Mouse (Mus musculus) CD4-positive, CD25-positive, alpha-beta regulatory T cell, adult 9 weeks (primary cell): ENCODE data around the gene Krt13. TPM values are rescaled to one million over a fixed set of nuclear protein-coding genes. Genes with fewer than 3 reads are reported as not detected.

Experiments used
- polyA plus RNA-seq: library from polyadenylated mRNA; unstranded; fragments of 100-300 nt; shearing (Covaris generic); gene quantifications from one replicate; pipeline ENCODE4 v1.2.1, GENCODE M21; 2017

The Krt13 gene
- not detected for polyA plus RNA-seq

DNA sequence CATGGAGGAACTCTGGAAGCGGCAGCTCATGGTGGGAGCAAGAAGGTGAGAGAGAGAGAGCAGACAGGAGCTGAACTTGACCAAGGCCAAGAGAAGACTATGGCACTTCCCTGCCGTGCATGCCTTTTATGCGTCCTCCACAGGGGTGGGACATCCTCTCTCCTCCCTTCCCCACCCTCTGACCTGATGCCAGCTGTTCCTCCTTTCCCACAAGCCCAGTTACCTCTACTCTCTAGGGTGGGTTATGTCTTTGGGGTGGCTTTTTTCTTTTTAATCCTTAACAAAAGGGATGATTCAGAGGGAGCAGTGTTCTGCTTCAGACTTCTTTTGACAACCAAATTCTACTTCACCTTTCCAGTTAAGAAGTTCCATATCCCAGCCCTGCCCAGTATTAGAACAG is at the start of gene Krt13:
TSS of gene Krt13 (minus strand) at position 101 of the 400 bp plus-strand sequence.

DNA sequence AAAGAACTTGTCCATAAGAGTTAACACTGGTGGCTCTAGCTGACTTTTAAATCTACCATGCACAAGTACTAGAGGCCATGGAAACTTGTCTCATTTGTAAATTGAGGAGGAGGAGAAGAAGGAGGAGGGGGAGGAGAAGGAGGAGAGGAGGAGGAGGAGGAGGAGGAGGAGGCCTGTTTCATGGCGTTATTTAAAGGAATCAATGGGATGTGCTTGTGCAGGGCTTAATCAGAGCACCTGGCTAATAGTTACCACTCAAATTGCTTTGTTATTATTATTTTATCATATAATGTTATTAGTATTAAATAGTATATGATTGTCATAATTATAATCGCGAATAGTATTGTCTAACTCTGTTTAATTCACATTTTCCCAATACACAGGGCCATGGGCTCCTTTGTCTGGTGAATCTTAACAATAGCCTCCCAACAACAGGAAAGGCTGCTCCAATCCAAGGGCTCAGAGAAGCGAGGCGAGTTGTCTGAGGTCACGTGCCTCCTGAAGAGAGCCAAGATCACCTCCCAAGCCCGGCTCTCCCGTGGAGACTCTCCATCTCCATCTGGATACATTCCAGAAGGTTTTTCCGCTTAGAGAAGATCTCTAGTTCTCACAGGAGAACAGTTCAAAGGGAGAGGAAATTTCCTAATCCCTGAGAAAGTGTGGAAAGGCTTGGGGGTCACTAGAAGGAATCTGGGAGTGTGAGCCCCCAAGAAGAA is 27.4 kb upstream of the Krt13 start, which contains the start of gene Krt19:
TSS of gene Krt19 (minus strand) at position 51 of the 716 bp plus-strand sequence.

DNA sequence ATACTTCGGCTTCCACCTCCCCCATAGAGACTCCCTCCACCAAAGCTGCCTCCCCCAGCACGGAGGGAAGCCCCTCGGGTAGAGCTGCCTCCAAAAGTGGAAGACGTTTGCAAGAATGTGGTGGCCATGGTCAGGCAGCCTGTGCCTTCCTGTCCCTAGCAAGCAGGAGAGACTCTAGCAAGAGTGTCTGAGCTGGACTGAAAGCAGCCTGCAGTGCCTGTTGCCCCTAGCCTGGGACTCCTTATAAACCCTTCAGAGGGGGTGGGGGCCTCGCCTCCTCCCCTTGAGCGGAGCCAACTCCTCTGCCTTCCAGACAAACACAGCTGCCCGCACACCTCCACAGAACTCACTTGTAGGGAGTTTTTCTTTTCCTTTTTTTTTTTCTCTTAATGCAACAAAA is 14.4 kb upstream of the Krt13 start, which contains the start of gene Krt15:
TSS of gene Krt15 (minus strand) at position 198 of the 400 bp plus-strand sequence.

DNA sequence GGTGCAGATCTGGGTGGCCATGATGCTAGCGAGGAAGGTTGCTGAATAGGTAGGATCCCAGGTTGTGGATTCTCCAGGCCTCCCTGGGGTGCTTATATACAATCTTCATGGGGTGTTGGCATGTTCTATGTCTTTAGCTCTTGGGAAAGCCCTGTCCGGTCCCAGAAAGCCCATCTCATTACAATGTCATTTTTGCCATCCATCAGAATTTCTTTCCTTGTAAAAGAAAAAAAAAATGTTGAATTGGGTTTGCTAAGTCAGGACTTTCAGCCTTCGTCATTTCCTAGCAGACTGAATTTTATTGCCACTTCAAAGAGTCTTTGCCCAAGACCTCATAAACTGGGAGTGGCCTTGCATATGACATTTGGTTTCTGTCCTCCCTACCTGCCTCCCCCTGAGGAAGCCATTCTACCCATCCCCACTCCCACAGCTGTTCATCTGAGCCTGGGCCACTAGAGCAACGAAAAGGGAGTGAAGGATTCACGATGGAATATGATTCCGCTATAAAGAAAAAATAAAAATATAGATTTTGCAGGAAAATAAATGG is 15.7 kb downstream of the Krt13 start, which contains the start of gene Krt36:
TSS of gene Krt36 (minus strand) at position 51 of the 547 bp plus-strand sequence.

DNA sequence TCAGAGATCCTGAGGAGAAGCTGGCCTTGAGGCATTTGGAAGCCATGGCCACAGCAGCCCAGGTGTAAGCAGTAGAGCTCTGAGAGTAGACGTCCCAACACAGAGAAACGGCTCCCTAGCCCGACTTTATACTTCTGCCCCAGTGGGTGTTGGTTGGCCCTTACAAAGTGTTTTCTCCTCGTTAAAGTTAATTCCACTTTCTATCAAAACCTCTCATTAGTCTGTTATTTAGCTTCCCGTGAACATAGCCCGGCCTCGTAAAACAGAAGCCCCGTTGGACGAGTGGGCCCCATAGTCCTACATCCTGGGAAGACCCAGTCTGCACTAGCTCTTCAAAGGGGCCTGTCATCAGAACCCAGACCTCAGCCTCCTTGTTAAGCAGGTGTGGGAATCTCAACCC is 25.2 kb downstream of the Krt13 start, which contains the start of gene Krt35:
TSS of gene Krt35 (minus strand) at position 101 of the 400 bp plus-strand sequence.

DNA sequence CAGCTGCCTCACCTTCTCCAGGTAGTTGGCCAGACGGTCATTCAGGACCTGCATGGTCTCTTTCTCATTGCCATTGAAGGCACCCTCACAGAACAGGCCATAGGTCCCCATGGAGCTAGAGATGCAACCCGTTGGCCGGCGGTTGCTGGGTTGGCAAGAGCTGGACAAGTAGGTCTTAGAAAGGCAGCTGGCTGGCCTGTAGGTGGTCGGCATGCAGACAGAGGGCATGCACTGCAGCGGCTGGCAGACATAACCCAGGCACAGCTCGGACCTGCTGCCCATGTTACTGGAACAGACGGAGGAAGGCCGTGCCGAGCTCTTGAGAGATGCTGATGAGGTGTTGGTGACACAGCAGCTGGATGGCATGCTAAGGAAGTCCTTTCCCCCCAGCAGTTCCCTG is 33.5 kb downstream of the Krt13 start, which contains the start of gene Krt32:
TSS of gene Krt32 (minus strand) at position 366 of the 400 bp plus-strand sequence.

Other genes starting within 250 kb of the Krt13 start
- gene Krtap9-1, start 248.2 kb downstream of the Krt13 start, polyA plus RNA-seq = not detected
- gene Gm11567, start 242.4 kb downstream of the Krt13 start, polyA plus RNA-seq = not detected
- not detected for gene Krtap31-1, start 213.6 kb downstream of the Krt13 start, polyA plus RNA-seq
- gene Gm11565, start 206.8 kb downstream of the Krt13 start, polyA plus RNA-seq = not detected
- gene Krtap31-2, start 185.3 kb downstream of the Krt13 start, polyA plus RNA-seq = not detected
- gene Krtap9-5, start 173.1 kb downstream of the Krt13 start, polyA plus RNA-seq = not detected
- gene Krtap29-1, start 142.5 kb downstream of the Krt13 start, polyA plus RNA-seq = not detected
- not detected for gene Krtap16-1, start 135.0 kb downstream of the Krt13 start, polyA plus RNA-seq
- gene Krtap17-1, start 127.6 kb downstream of the Krt13 start, polyA plus RNA-seq = not detected
- not detected for gene Krt33a, start 105.4 kb downstream of the Krt13 start, polyA plus RNA-seq
- not detected for gene Krt33b, start 91.7 kb downstream of the Krt13 start, polyA plus RNA-seq
- gene Krt34, start 80.0 kb downstream of the Krt13 start, polyA plus RNA-seq = not detected
- not detected for gene Krt31, start 71.0 kb downstream of the Krt13 start, polyA plus RNA-seq
- not detected for gene Krt32, start 33.3 kb downstream of the Krt13 start, polyA plus RNA-seq
- not detected for gene Krt35, start 25.3 kb downstream of the Krt13 start, polyA plus RNA-seq
- gene Krt36, start 15.9 kb downstream of the Krt13 start, polyA plus RNA-seq = not detected
- not detected for gene Krt15, start 14.4 kb upstream of the Krt13 start, polyA plus RNA-seq
- gene Krt19, start 27.1 kb upstream of the Krt13 start, polyA plus RNA-seq = not detected
- gene Krt9, start 71.7 kb upstream of the Krt13 start, polyA plus RNA-seq = not detected
- not detected for gene Krt14, start 86.0 kb upstream of the Krt13 start, polyA plus RNA-seq
- gene Krt16, start 127.3 kb upstream of the Krt13 start, polyA plus RNA-seq = not detected
- gene Krt17, start 139.5 kb upstream of the Krt13 start, polyA plus RNA-seq = 3.8 TPM
- gene Krt42, start 148.3 kb upstream of the Krt13 start, polyA plus RNA-seq = not detected
- 3,233 TPM for gene Eif1, start 198.3 kb upstream of the Krt13 start, polyA plus RNA-seq
- not detected for gene Gast, start 212.8 kb upstream of the Krt13 start, polyA plus RNA-seq
- gene Hap1, start 234.6 kb upstream of the Krt13 start, polyA plus RNA-seq = 2.6 TPM